Mouse (Mus musculus): ENCODE data around the gene Srpr.

GRCm38 (mm10) chr9:35166798-35167635 lies 33.0 kb upstream of the Srpr start:
- TF ChIP-seq CTCF (IDR thresholded peaks at IDR 0.05; ENCODE audit: extremely low read depth, insufficient read depth, low read length): no peak
- TF ChIP-seq POLR2A (IDR thresholded peaks at IDR 0.05; ENCODE audit: extremely low read depth, insufficient read depth, low read length): no peak

All from cortical plate, adult 2 months (tissue).